Mouse (Mus musculus): ENCODE measurements at regions not wholly inside any gene's neighbourhood (a gene's known extent, or its start where the extent isn't known, plus 50 kb on each side); places are given as distances from the start of the nearest gene placed in this dataset.
"Not testable (repeated sequence)": the region's sequence is repeated elsewhere in the genome, so short reads cannot be mapped to it uniquely, and the experiment has no call there.

- in situ Hi-C loops (cut with MboI, MseI) = not testable (repeated sequence)
Observed at GRCm38 (mm10) chrX:19341231-19342007, 139.7 kb downstream of the Tex13c3 start.

GRCm38 (mm10) chrX:19313286-19313685, 167.8 kb downstream of the Tex13c3 start:
- in situ Hi-C loops (cut with MboI, MseI) = no loop called here

- in situ Hi-C loops (cut with MboI, MseI) = no loop called here
Observed at GRCm38 (mm10) chrX:19311809-19312559, 169.1 kb downstream of the Tex13c3 start.

- in situ Hi-C loops (cut with MboI, MseI) = no loop called here
Observed at GRCm38 (mm10) chrX:19311377-19311776, 169.7 kb downstream of the Tex13c3 start.

- in situ Hi-C loops (cut with MboI, MseI) = no loop called here
Observed at GRCm38 (mm10) chrX:19288171-19288570, 192.9 kb downstream of the Tex13c3 start.

- in situ Hi-C loops (cut with MboI, MseI) = no loop called here
Observed at GRCm38 (mm10) chrX:19286431-19286830, 194.7 kb downstream of the Tex13c3 start.

- in situ Hi-C loops (cut with MboI, MseI) = no loop called here
Observed at GRCm38 (mm10) chrX:19285773-19286172, 195.3 kb downstream of the Tex13c3 start.

GRCm38 (mm10) chrX:19283078-19283477, 198.0 kb downstream of the Tex13c3 start:
- in situ Hi-C loops (cut with MboI, MseI) = no loop called here

- in situ Hi-C loops (cut with MboI, MseI) = no loop called here
Observed at GRCm38 (mm10) chrX:19264237-19264636, 216.9 kb downstream of the Tex13c3 start.

GRCm38 (mm10) chrX:19246777-19247619, 234.1 kb downstream of the Tex13c3 start:
- in situ Hi-C loops (cut with MboI, MseI) = no loop called here

- in situ Hi-C loops (cut with MboI, MseI) = no loop called here
Observed at GRCm38 (mm10) chrX:19237738-19238261, 243.3 kb downstream of the Tex13c3 start.

GRCm38 (mm10) chrX:19237048-19237737, 243.9 kb downstream of the Tex13c3 start:
- in situ Hi-C loops (cut with MboI, MseI) = no loop called here

- in situ Hi-C loops (cut with MboI, MseI) = no loop called here
Observed at GRCm38 (mm10) chrX:19235449-19235848, 245.7 kb downstream of the Tex13c3 start.

GRCm38 (mm10) chrX:19231823-19232222, 249.3 kb downstream of the Tex13c3 start:
- in situ Hi-C loops (cut with MboI, MseI) = no loop called here

GRCm38 (mm10) chrX:19223336-19223735, 257.8 kb downstream of the Tex13c3 start:
- in situ Hi-C loops (cut with MboI, MseI) = no loop called here

- in situ Hi-C loops (cut with MboI, MseI) = no loop called here
Observed at GRCm38 (mm10) chrX:19220785-19221496, 260.2 kb downstream of the Tex13c3 start.

GRCm38 (mm10) chrX:19219727-19220126, 261.4 kb downstream of the Tex13c3 start:
- in situ Hi-C loops (cut with MboI, MseI) = no loop called here

GRCm38 (mm10) chrX:19219301-19219700, 261.8 kb downstream of the Tex13c3 start:
- in situ Hi-C loops (cut with MboI, MseI) = no loop called here

- in situ Hi-C loops (cut with MboI, MseI) = no loop called here
Observed at GRCm38 (mm10) chrX:19206420-19206819, 274.7 kb downstream of the Tex13c3 start.

- in situ Hi-C loops (cut with MboI, MseI) = no loop called here
Observed at GRCm38 (mm10) chrX:19202542-19202941, 278.6 kb downstream of the Tex13c3 start.

Measured in regulatory T cell (primary cell).